Mouse (Mus musculus) c-Kit-negative CD71-positive TER-119-positive erythroid progenitor cells, embryonic 14.5 days (primary cell): ENCODE data around the gene Calhm5.

Experiments used
- DNase-seq: peaks from one replicate; pipeline ENCODE4 v3.0.0-alpha.2; 2013; ENCODE audit warnings: low read depth, low spot score

The Calhm5 gene

DNA sequence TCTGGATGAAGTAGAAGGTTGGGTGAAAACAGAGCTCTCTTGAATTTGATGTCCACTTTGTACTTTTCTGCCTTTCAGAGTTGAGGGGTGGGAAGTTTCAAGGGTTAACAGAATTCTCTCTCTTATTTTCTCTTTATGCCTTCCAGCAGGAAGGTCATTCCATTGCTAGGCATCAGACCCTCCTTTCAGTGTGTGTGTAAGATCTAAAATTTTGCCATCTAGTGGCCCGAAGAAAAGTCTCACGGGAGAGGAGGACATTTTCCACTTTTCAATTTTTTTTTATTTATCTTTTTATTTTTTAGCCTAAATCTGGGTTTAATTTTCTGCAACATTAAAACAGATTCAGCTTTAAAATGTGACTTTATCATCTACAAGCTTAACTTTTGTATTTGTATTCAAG lies 24.7 kb downstream of the Calhm5 start:
- DNase-seq, result no peak

DNA sequence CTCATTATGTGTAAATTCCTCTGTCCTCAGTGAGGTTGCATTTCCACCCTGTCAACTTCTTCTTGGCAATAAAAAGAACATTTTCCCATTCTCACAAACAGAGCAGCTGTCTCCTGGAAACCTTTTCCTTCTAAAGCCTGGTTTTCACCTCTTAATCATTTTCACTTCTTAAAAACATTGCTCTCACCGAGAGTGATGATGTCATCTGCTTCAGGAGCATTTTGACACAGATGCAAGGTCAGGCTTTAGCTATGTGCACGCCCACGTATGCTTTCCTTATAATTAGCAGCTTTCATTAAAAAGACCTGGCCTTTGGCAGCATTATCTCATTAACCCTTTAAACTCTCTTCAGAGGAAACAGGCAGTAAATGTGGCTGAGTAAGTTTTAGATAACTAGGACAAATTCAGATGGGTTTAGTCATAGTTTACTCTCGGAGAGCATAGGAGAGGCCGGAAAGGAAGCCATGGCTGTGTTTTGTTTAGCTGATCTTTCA lies 25.3 kb downstream of the Calhm5 start:
- DNase-seq, result no peak

DNA sequence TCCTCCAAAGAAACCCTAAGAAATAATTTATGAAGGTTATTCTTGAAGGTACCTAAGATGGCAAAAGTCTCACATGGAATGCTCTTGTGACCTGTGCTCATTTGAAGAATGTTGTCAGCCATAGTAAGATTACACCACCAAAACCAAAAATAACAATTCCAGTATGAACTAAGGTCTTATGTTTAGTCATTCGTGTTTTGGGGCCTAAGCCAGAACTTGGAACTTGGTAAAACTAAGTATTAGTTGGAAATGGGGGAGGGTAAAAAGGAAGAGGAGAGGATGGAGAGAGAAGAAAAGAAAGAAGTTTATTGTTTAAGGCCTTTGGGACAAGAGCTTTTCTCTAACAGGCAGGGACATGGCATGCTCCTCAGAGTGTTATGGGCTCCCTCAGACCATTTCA lies 26.7 kb downstream of the Calhm5 start:
- DNase-seq, result no peak

DNA sequence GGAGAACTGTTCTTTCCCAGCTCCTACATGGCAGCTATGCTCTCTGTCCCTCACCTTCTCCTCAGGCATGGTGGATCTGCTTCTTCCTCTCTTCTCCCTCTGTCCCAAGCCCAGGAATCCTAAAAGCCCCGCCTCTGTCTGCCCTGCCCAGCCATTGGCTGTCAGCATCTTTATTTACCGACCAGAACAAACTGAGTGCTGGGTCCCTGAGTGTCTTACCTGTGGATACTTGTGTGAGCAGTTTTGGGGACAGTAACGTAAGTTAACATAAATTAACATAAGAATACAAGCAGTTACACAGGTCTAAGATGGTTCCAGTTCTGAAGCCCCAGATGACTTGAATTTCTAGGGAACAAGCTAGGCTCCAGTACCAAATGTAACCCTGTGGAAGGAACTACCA lies 29.7 kb downstream of the Calhm5 start:
- DNase-seq, result no peak

DNA sequence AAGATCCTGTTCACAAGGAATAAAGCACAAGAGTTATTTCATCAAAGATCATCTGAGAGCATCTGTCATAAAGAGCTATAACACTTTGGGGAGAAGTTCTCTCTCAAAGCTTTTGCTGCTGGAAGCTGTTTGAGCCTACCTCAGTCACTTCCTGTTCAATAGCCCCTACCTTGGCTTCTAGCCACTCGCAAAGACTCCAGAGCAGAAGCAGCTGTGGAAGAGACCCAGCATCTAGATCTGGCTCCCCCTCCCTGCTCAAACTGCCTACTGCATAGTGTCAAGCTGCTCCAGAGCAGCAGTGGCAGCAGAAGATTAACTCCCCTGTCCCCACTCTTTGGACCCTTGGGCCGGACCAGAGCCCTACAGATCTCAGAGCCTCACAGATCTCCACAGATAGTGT lies 42.3 kb downstream of the Calhm5 start:
- DNase-seq, result no peak

DNA sequence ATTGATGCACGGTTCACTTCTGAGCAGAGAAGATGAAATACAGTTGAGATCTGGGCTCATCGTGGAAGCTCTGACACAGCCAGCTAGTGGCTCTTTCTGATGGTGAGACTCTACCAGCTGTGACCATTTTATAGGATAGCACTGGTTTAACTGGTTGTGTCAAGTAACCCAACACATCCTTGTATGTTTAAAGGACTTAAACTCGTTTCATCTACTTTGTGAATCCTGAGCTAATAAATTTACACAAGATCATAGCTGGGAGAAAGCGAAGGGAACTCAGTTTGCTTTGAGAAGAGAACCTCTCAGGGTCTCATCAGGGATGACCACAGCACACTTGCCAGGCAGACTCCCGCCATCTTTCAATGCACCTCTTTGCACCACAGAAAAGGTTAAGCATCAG lies 52.1 kb downstream of the Calhm5 start, which contains the start of gene Calhm4:
TSS of gene Calhm4 (minus strand) at position 101 of the 400 bp plus-strand sequence.
- DNase-seq, result no peak
